Mouse (Mus musculus) G1E (cell line): ENCODE results near the gene Pgap3. TPM values are rescaled to one million over a fixed set of nuclear protein-coding genes. Genes with fewer than 3 reads are reported as not detected.

Source experiments
- ATAC-seq: 2 replicates; pipeline ENCODE4 v1.8.0; 2016; ENCODE audit warnings: mild to moderate bottlenecking; ENCODE audit not compliant: insufficient number of reproducible peaks, poor library complexity, low FRiP score, severe bottlenecking; ENCODE audit errors: extremely low read depth
- DNase-seq: peaks from one replicate; pipeline ENCODE4 v3.0.0; 2012; ENCODE audit warnings: low spot score
- H3K27me3 ChIP-seq: 2 replicates; pipeline ENCODE4 v1.6.1; 2012; ENCODE audit warnings: mild to moderate bottlenecking, low read length, inconsistent platforms; ENCODE audit not compliant: insufficient read depth
- H3K36me3 ChIP-seq: replicated peaks from 2 replicates; pipeline ENCODE3; 2012; ENCODE audit warnings: mild to moderate bottlenecking, inconsistent platforms
- H3K4me1 ChIP-seq: 2 replicates; pipeline ENCODE4 v1.6.1; 2012; ENCODE audit warnings: low read depth, low read length, inconsistent platforms, mixed read lengths; ENCODE audit not compliant: insufficient read depth
- H3K4me3 ChIP-seq: 2 replicates; pipeline ENCODE4 v1.5.1; 2012; ENCODE audit warnings: low read depth, mild to moderate bottlenecking, inconsistent platforms, low read length, moderate library complexity, mixed read lengths
- H3K9me3 ChIP-seq: replicated peaks from 2 replicates; pipeline ENCODE4 v1.6.1; 2012; ENCODE audit warnings: inconsistent platforms
- CTCF ChIP-seq: IDR thresholded peaks from 2 replicates; pipeline ENCODE4 v1.5.1; 2012; ENCODE audit warnings: low read depth, low read length, inconsistent platforms, mixed read lengths
- GATA1 ChIP-seq: IDR thresholded peaks from 2 replicates; pipeline ENCODE4 v1.6.1; 2012; ENCODE audit warnings: borderline replicate concordance, low read length, inconsistent platforms, mixed read lengths
- GATA2 ChIP-seq: IDR thresholded peaks from 2 replicates; pipeline ENCODE4 v1.6.1; 2012; ENCODE audit warnings: low read depth, low read length, inconsistent platforms, borderline replicate concordance
- POLR2AphosphoS5 ChIP-seq: IDR thresholded peaks from 2 replicates; pipeline ENCODE4 v1.6.1; 2012; ENCODE audit warnings: low read depth, low read length, inconsistent platforms; ENCODE audit not compliant: insufficient replicate concordance
- TAL1 ChIP-seq: conservative IDR thresholded peaks from 2 replicates; pipeline ENCODE4 v1.6.1; 2012; ENCODE audit warnings: low read depth, low read length, inconsistent platforms, mixed read lengths
- polyA plus RNA-seq: library from polyadenylated mRNA; stranded (reverse); fragments of >175 nt; gene quantifications from 2 replicates; pipeline ENCODE4 v1.2.3, GENCODE M21; 2012
- total RNA-seq, 2 experiments: library from RNA; stranded (forward) in 1 of 2; stranded (reverse) in 1 of 2; fragments of 200-1000 nt in 1 of 2; fragments of >200 nt in 1 of 2; fragmentation: Nextera tagmentation in 1 of 2; gene quantifications; 2 replicates each; pipeline ENCODE4 v1.2.3; 2014 to 2017

Gene Pgap3
- total and polyA plus RNA-seq, 3 experiments = 2.7 to 9.1 (median 7.4) TPM

GRCm38 (mm10) chr11:98390141-98390540, 10.1 kb downstream of the Pgap3 start:
- Histone ChIP-seq H3K4me1 (peaks cover 56% of the 10 kb centered on the region), H3K4me3 (no peak overlapping the region), H3K36me3 (peaks cover 2% of the 10 kb centered on the region), H3K27me3 (peaks cover 39% of the 10 kb centered on the region), H3K9me3 (no peaks in the 10 kb centered on the region)
- TF ChIP-seq GATA1 (no peak), CTCF (no peak), TAL1 (no peak), POLR2AphosphoS5 (no peak), GATA2 (no peak)
- DNase-seq = no peak
- no peak for ATAC-seq

GRCm38 (mm10) chr11:98389221-98389780, 11.0 kb downstream of the Pgap3 start:
- Histone ChIP-seq H3K36me3 (no peaks in the 10 kb centered on the region), H3K9me3 (no peaks in the 10 kb centered on the region), H3K4me3 (no peak overlapping the region), H3K4me1 (peaks cover 48% of the 10 kb centered on the region), H3K27me3 (peaks cover 47% of the 10 kb centered on the region)
- ATAC-seq = no peak
- TF ChIP-seq GATA1 = no peak
- no peak for TF ChIP-seq CTCF
- TF ChIP-seq POLR2AphosphoS5 = no peak
- no peak for TF ChIP-seq TAL1
- no peak for TF ChIP-seq GATA2
- peak; percentile 58 for DNase-seq

GRCm38 (mm10) chr11:98388282-98388681, 12.0 kb downstream of the Pgap3 start:
- Histone ChIP-seq H3K4me1 (peaks cover 38% of the 10 kb centered on the region), H3K9me3 (no peaks in the 10 kb centered on the region), H3K27me3 (peaks cover 57% of the 10 kb centered on the region), H3K36me3 (no peaks in the 10 kb centered on the region), H3K4me3 (no peak overlapping the region)
- DNase-seq (no peak), ATAC-seq (no peak)
- TF ChIP-seq POLR2AphosphoS5 = no peak
- TF ChIP-seq GATA2 = no peak
- TF ChIP-seq CTCF = no peak
- TF ChIP-seq GATA1 = no peak
- no peak for TF ChIP-seq TAL1

- Histone ChIP-seq H3K36me3 (no peaks in the 10 kb centered on the region), H3K9me3 (no peaks in the 10 kb centered on the region), H3K27me3 (peaks cover 60% of the 10 kb centered on the region), H3K4me1 (peaks cover 26% of the 10 kb centered on the region), H3K4me3 (no peak overlapping the region)
- TF ChIP-seq GATA2 (no peak), POLR2AphosphoS5 (no peak), TAL1 (no peak), CTCF (no peak), GATA1 (no peak)
- DNase-seq = no peak
- no peak for ATAC-seq
These were observed 13.2 kb downstream of the Pgap3 start for GRCm38 (mm10) chr11:98387056-98387577.

- ATAC-seq = no peak
- no peak for DNase-seq
- H3K9me3 ChIP-seq = no peaks in the 10 kb centered on the region
- no peak overlapping the region for H3K4me3 ChIP-seq
- H3K36me3 ChIP-seq = peaks cover 4% of the 10 kb centered on the region
- peaks cover 60% of the 10 kb centered on the region for H3K27me3 ChIP-seq
- peaks cover 21% of the 10 kb centered on the region for H3K4me1 ChIP-seq
- TF ChIP-seq TAL1 (no peak), CTCF (no peak)
These were observed 13.7 kb downstream of the Pgap3 start for GRCm38 (mm10) chr11:98386596-98386995.

GRCm38 (mm10) chr11:98385638-98386585, 14.4 kb downstream of the Pgap3 start, which contains the start of gene Pnmt:
TSS of gene Pnmt (plus strand) at chr11:98386450.
- no peaks in the 10 kb centered on the region for H3K9me3 ChIP-seq
- DNase-seq = no peak
- TF ChIP-seq GATA1 = no peak
- TF ChIP-seq GATA2 = no peak
- TF ChIP-seq CTCF = no peak
- no peak for TF ChIP-seq POLR2AphosphoS5
- no peak for TF ChIP-seq TAL1
- ATAC-seq = no peak
- peaks cover 59% of the 10 kb centered on the region for H3K27me3 ChIP-seq
- H3K4me1 ChIP-seq = peaks cover 16% of the 10 kb centered on the region
- peaks cover 8% of the 10 kb centered on the region for H3K36me3 ChIP-seq
- H3K4me3 ChIP-seq = no peak within 1 kb of the TSS
